Mouse (Mus musculus): Measurements from ENCODE around the gene Stub1. TPM values are rescaled to one million over a fixed set of nuclear protein-coding genes. Genes with fewer than 3 reads are reported as not detected.

Stub1 gene
- total and polyA plus RNA-seq, 2 experiments = 50.4 to 94.4 TPM

- peaks cover 9% of the 10 kb centered on the region; the same call in 1 of the 2 replicates for H3K79me2 ChIP-seq (ENCODE audit: control insufficient read depth, insufficient read depth, low read length)
- no peak overlapping the region for H3K4me3 ChIP-seq (ENCODE audit: insufficient read depth, low read depth, low read length)
- peaks cover 19% of the 10 kb centered on the region for H3K4me1 ChIP-seq (ENCODE audit: control insufficient read depth, insufficient read depth, low read length)
- no peak for DNase-seq (ENCODE audit: extremely low read depth, low read depth, low spot score)
- peaks cover 4% of the 10 kb centered on the region; the same call in 1 of the 2 replicates for H3K36me3 ChIP-seq (ENCODE audit: control insufficient read depth, insufficient read depth, low read length)
- H3K27me3 ChIP-seq (ENCODE audit: control insufficient read depth, insufficient read depth, low read length) = no peaks in the 10 kb centered on the region
- 75% methylated on average over 8 of the region's 8 CpGs for WGBS
- no peak overlapping the region for H3K9ac ChIP-seq (ENCODE audit: low read depth, low read length)
- no peak overlapping the region for H3K27ac ChIP-seq (replicated peaks; ENCODE audit: insufficient read depth, low read depth, low read length)
- TF ChIP-seq POLR2A (IDR thresholded peaks at IDR 0.05; ENCODE audit: extremely low read depth, insufficient read depth, low read length) (no peak), CTCF (IDR thresholded peaks at IDR 0.05; ENCODE audit: low read depth, low read length) (no peak)
Measured at GRCm38 (mm10) chr17:25879750-25880149, 46.5 kb upstream of the Stub1 start.

GRCm38 (mm10) chr17:25879261-25879660 lies 46.1 kb upstream of the Stub1 start:
- peaks cover 9% of the 10 kb centered on the region; the same call in 1 of the 2 replicates for H3K79me2 ChIP-seq (ENCODE audit: control insufficient read depth, insufficient read depth, low read length)
- no peak overlapping the region for H3K9ac ChIP-seq (ENCODE audit: low read depth, low read length)
- TF ChIP-seq POLR2A (IDR thresholded peaks at IDR 0.05; ENCODE audit: extremely low read depth, insufficient read depth, low read length) = no peak
- TF ChIP-seq CTCF (IDR thresholded peaks at IDR 0.05; ENCODE audit: low read depth, low read length) = peak; percentile 73
- H3K4me1 ChIP-seq (ENCODE audit: control insufficient read depth, insufficient read depth, low read length) = peaks cover 20% of the 10 kb centered on the region
- WGBS = 66% methylated on average over 4 of the region's 4 CpGs
- no peaks in the 10 kb centered on the region for H3K27me3 ChIP-seq (ENCODE audit: control insufficient read depth, insufficient read depth, low read length)
- H3K27ac ChIP-seq (replicated peaks; ENCODE audit: insufficient read depth, low read depth, low read length) = no peak overlapping the region
- H3K4me3 ChIP-seq (ENCODE audit: insufficient read depth, low read depth, low read length) = no peak overlapping the region
- peaks cover 4% of the 10 kb centered on the region; the same call in 1 of the 2 replicates for H3K36me3 ChIP-seq (ENCODE audit: control insufficient read depth, insufficient read depth, low read length)
- DNase-seq (ENCODE audit: extremely low read depth, low read depth, low spot score) = peak; percentile 62

GRCm38 (mm10) chr17:25878611-25879180 lies 45.5 kb upstream of the Stub1 start:
- no peak overlapping the region for H3K4me3 ChIP-seq (ENCODE audit: insufficient read depth, low read depth, low read length)
- no peak for DNase-seq (ENCODE audit: extremely low read depth, low read depth, low spot score)
- no peaks in the 10 kb centered on the region; the same call in 1 of the 2 replicates for H3K36me3 ChIP-seq (ENCODE audit: control insufficient read depth, insufficient read depth, low read length)
- no peaks in the 10 kb centered on the region for H3K27me3 ChIP-seq (ENCODE audit: control insufficient read depth, insufficient read depth, low read length)
- H3K27ac ChIP-seq (replicated peaks; ENCODE audit: insufficient read depth, low read depth, low read length) = no peak overlapping the region
- TF ChIP-seq POLR2A (IDR thresholded peaks at IDR 0.05; ENCODE audit: extremely low read depth, insufficient read depth, low read length) (no peak), CTCF (IDR thresholded peaks at IDR 0.05; ENCODE audit: low read depth, low read length) (no peak)
- 92% methylated on average over 19 of the region's 19 CpGs for WGBS
- peaks cover 9% of the 10 kb centered on the region; the same call in 1 of the 2 replicates for H3K79me2 ChIP-seq (ENCODE audit: control insufficient read depth, insufficient read depth, low read length)
- no peak overlapping the region for H3K9ac ChIP-seq (ENCODE audit: low read depth, low read length)
- H3K4me1 ChIP-seq (ENCODE audit: control insufficient read depth, insufficient read depth, low read length) = peaks cover 22% of the 10 kb centered on the region

GRCm38 (mm10) chr17:25877741-25878610 lies 44.8 kb upstream of the Stub1 start:
- no peak for DNase-seq (ENCODE audit: extremely low read depth, low read depth, low spot score)
- Histone ChIP-seq H3K4me3 (ENCODE audit: insufficient read depth, low read depth, low read length) (no peak overlapping the region), H3K4me1 (ENCODE audit: control insufficient read depth, insufficient read depth, low read length) (peaks cover 22% of the 10 kb centered on the region), H3K79me2 (ENCODE audit: control insufficient read depth, insufficient read depth, low read length) (peaks cover 7% of the 10 kb centered on the region; the same call in 1 of the 2 replicates), H3K27ac (replicated peaks; ENCODE audit: insufficient read depth, low read depth, low read length) (no peak overlapping the region), H3K27me3 (ENCODE audit: control insufficient read depth, insufficient read depth, low read length) (no peaks in the 10 kb centered on the region), H3K36me3 (ENCODE audit: control insufficient read depth, insufficient read depth, low read length) (no peaks in the 10 kb centered on the region), H3K9ac (ENCODE audit: low read depth, low read length) (no peak overlapping the region)
- TF ChIP-seq POLR2A (IDR thresholded peaks at IDR 0.05; ENCODE audit: extremely low read depth, insufficient read depth, low read length) = no peak
- no peak for TF ChIP-seq CTCF (IDR thresholded peaks at IDR 0.05; ENCODE audit: low read depth, low read length)
- WGBS = 90% methylated on average over 32 of the region's 32 CpGs

GRCm38 (mm10) chr17:25877025-25877424 lies 43.8 kb upstream of the Stub1 start:
- peaks cover 22% of the 10 kb centered on the region for H3K4me1 ChIP-seq (ENCODE audit: control insufficient read depth, insufficient read depth, low read length)
- H3K27me3 ChIP-seq (ENCODE audit: control insufficient read depth, insufficient read depth, low read length) = no peaks in the 10 kb centered on the region
- no peaks in the 10 kb centered on the region for H3K36me3 ChIP-seq (ENCODE audit: control insufficient read depth, insufficient read depth, low read length)
- no peak overlapping the region for H3K4me3 ChIP-seq (ENCODE audit: insufficient read depth, low read depth, low read length)
- no peak for DNase-seq (ENCODE audit: extremely low read depth, low read depth, low spot score)
- no peak for TF ChIP-seq CTCF (IDR thresholded peaks at IDR 0.05; ENCODE audit: low read depth, low read length)
- TF ChIP-seq POLR2A (IDR thresholded peaks at IDR 0.05; ENCODE audit: extremely low read depth, insufficient read depth, low read length) = no peak
- peaks cover 7% of the 10 kb centered on the region; the same call in 1 of the 2 replicates for H3K79me2 ChIP-seq (ENCODE audit: control insufficient read depth, insufficient read depth, low read length)
- WGBS = 76% methylated on average over 3 of the region's 3 CpGs
- H3K9ac ChIP-seq (ENCODE audit: low read depth, low read length) = no peak overlapping the region
- peak overlapping the region; percentile 33 for H3K27ac ChIP-seq (replicated peaks; ENCODE audit: insufficient read depth, low read depth, low read length)
